Mouse (Mus musculus) lung, adult 2 months (tissue): ENCODE results near the gene Hscb.

Experiments
- CTCF ChIP-seq: fragments of 200-500 bp; IDR thresholded peaks from 2 replicates; pipeline ENCODE4 v1.5.1; 2011; ENCODE audit warnings: mild to moderate bottlenecking, low read length, control low read depth; ENCODE audit not compliant: insufficient read depth
- POLR2A ChIP-seq: fragments of 200-500 bp; IDR thresholded peaks from 2 replicates; pipeline ENCODE4 v1.6.1; 2011; ENCODE audit warnings: low read depth, mild to moderate bottlenecking, control low read depth, low read length, borderline replicate concordance; ENCODE audit errors: extremely low read depth

DNA sequence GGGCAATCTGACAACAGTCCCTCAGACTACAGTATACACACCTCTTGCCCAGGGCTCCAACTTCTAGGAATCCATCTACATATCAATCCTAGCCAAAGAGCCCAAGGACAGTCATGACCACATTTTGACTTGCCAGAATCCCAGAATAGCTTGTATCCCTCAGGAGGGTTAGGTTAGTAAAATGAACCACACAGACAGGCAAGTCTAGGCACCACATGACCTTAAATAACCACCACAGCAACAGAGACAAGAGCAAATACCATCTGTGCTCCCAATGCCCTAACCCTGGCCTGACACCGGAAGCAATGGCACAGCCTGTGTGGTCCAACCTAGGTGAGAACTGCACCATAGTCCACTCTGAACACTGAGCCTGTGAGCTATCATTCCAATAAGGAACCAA, 32.9 kb downstream of the Hscb start:
- TF ChIP-seq CTCF = no peak
- TF ChIP-seq POLR2A = no peak
